Mouse (Mus musculus) ES-Bruce4 (cell line): ENCODE measurements around the gene Crygn. TPM values are rescaled to one million over a fixed set of nuclear protein-coding genes. Genes with fewer than 3 reads are reported as not detected.

Source experiments
- H3K27ac ChIP-seq: 2 replicates; pipeline ENCODE4 v1.5.1; 2012; ENCODE audit warnings: low read length, inconsistent platforms; ENCODE audit not compliant: insufficient read depth
- H3K27me3 ChIP-seq: 2 replicates; pipeline ENCODE4 v1.6.1; 2012; ENCODE audit warnings: mild to moderate bottlenecking, low read length, inconsistent platforms; ENCODE audit not compliant: control insufficient read depth, poor library complexity, insufficient read depth, severe bottlenecking
- H3K36me3 ChIP-seq: 2 replicates; pipeline ENCODE4 v1.6.1; 2012; ENCODE audit warnings: inconsistent platforms, mild to moderate bottlenecking, low read length, moderate library complexity; ENCODE audit not compliant: control insufficient read depth, poor library complexity, insufficient read depth, severe bottlenecking
- H3K4me1 ChIP-seq: one replicate; pipeline ENCODE4 v1.8.1; 2011; ENCODE audit warnings: low read length; ENCODE audit not compliant: control insufficient read depth, insufficient read depth
- H3K4me3 ChIP-seq: 2 replicates; pipeline ENCODE4 v1.5.1; 2011; ENCODE audit warnings: low read depth, mild to moderate bottlenecking, low read length
- H3K9ac ChIP-seq: 2 replicates; pipeline ENCODE4 v1.6.1; 2012; ENCODE audit warnings: low read depth, mild to moderate bottlenecking, inconsistent platforms; ENCODE audit not compliant: poor library complexity, severe bottlenecking
- H3K9me3 ChIP-seq: replicated peaks from 2 replicates; pipeline ENCODE4 v1.6.1; 2012; ENCODE audit warnings: mild to moderate bottlenecking, low read length, inconsistent platforms; ENCODE audit not compliant: control insufficient read depth, poor library complexity, insufficient read depth, severe bottlenecking
- CTCF ChIP-seq: IDR thresholded peaks from one replicate; pipeline ENCODE4 v1.8.1; 2011; ENCODE audit warnings: low read depth, low read length
- EP300 ChIP-seq: IDR thresholded peaks from 2 replicates; pipeline ENCODE4 v1.6.1; 2011; ENCODE audit warnings: low read depth, low read length; ENCODE audit not compliant: insufficient read depth
- POLR2A ChIP-seq: IDR thresholded peaks from one replicate; pipeline ENCODE4 v1.8.1; 2011; ENCODE audit warnings: low read length; ENCODE audit not compliant: insufficient read depth
- polyA plus RNA-seq: library from polyadenylated mRNA; stranded (reverse); fragments of >200 nt; gene quantifications from 2 replicates; pipeline ENCODE4 v1.2.4, GENCODE M21; 2011; ENCODE audit warnings: low read depth; ENCODE audit not compliant: missing spikeins, insufficient read depth, insufficient read length

Crygn gene
- polyA plus RNA-seq, 1 experiment: not detected

DNA sequence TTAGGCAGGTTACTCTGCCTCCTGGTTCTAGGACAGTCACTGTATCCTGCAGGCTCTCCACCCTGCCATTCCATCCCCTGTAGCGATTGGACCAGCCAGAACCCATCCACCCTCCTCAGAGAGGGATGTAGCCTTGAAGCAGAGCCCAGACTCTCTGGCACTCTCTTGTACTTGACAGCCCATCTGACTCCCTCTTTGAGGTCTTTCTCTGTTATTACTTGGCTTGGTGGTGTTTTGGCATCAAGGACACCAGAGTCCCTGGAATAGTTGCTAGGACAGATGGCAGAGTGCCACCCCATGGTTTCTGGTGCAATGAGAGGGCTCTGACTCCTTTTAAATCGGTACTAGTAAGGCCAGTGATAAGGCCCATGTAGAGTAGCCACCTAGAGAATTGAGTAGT is 44.6 kb downstream of the Crygn start:
- Histone ChIP-seq H3K27me3 (no peaks in the 10 kb centered on the region), H3K4me3 (no peak overlapping the region), H3K36me3 (peaks cover 4% of the 10 kb centered on the region; the same call in 1 of the 2 replicates), H3K9me3 (no peaks in the 10 kb centered on the region; the same call in 1 of the 2 replicates), H3K4me1 (no peaks in the 10 kb centered on the region), H3K27ac (no peak overlapping the region), H3K9ac (no peak overlapping the region)
- no peak for TF ChIP-seq CTCF
- no peak for TF ChIP-seq POLR2A
- no peak for TF ChIP-seq EP300

DNA sequence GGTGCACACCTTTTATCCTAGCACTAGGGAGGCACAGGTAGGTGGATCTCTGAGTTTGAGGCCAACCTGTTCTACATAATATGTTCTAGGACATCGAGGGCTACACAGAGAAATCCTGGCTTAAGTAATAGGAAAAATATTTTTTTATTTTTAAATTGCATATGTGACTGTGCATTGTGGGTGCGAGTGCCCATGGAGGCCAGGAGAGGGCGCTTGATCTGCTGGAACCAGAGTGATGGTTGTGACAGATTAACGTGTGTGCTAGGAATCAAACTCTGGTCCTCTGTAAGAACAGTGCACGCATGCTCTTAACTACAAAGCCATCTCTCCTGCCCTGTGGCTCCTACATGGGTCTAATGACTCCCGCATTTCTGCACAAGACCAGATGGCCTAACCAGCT is 46.2 kb downstream of the Crygn start:
- Histone ChIP-seq H3K4me1 (no peaks in the 10 kb centered on the region), H3K27me3 (no peaks in the 10 kb centered on the region), H3K9me3 (no peaks in the 10 kb centered on the region; the same call in 1 of the 2 replicates), H3K27ac (no peak overlapping the region), H3K4me3 (no peak overlapping the region), H3K36me3 (peaks cover 17% of the 10 kb centered on the region), H3K9ac (no peak overlapping the region)
- TF ChIP-seq POLR2A (no peak), EP300 (no peak), CTCF (peak; percentile 39)

DNA sequence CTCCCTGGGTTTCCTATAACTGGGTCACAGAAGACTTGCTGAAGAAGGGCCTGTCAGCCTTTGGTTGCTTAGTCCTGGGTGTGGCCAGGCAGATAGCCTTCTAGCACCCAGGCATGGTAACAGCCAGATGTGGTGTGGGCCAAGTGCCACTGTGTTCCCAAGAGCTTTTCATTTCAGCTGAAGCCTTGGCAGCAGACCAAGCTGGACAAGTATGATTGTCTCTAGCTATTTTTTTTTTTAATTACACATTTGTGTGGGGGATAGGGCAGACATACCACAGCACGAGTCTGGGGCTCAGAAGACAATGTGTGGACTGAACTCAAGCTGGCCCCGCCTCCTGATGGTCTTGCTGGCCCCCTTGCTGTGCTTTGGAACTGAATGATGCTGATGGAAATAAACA is 47.8 kb downstream of the Crygn start:
- TF ChIP-seq POLR2A: no peak
- no peak for TF ChIP-seq EP300
- no peak for TF ChIP-seq CTCF
- peaks cover 27% of the 10 kb centered on the region for H3K36me3 ChIP-seq
- H3K4me1 ChIP-seq: no peaks in the 10 kb centered on the region
- H3K27me3 ChIP-seq: no peaks in the 10 kb centered on the region
- no peaks in the 10 kb centered on the region; the same call in 1 of the 2 replicates for H3K9me3 ChIP-seq
- H3K9ac ChIP-seq: no peak overlapping the region
- H3K27ac ChIP-seq: no peak overlapping the region
- H3K4me3 ChIP-seq: no peak overlapping the region

DNA sequence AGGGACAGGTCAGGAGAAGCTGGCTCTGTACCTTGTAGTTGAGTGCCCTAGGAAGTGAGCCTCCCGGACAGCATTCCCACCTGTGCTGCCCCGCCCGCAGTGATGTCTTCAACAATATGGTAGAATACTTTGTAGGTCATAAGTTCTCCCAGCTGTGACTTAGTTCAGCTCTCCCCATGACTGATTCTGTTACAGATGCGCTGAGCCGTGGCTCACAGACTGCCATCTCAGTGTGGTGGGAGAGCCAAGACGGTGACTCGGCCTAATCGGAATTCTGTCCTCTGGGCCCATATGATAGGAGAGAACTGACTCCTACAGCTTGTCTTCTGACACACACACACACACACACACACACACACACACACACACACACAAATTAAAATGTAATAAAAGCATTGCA is 53.2 kb downstream of the Crygn start:
- no peak overlapping the region for H3K27ac ChIP-seq
- no peak overlapping the region for H3K4me3 ChIP-seq
- TF ChIP-seq POLR2A (no peak), CTCF (no peak), EP300 (no peak)
- H3K36me3 ChIP-seq: peaks cover 49% of the 10 kb centered on the region
- H3K9me3 ChIP-seq: no peaks in the 10 kb centered on the region
- no peaks in the 10 kb centered on the region for H3K27me3 ChIP-seq
- H3K4me1 ChIP-seq: no peaks in the 10 kb centered on the region
- no peak overlapping the region for H3K9ac ChIP-seq

DNA sequence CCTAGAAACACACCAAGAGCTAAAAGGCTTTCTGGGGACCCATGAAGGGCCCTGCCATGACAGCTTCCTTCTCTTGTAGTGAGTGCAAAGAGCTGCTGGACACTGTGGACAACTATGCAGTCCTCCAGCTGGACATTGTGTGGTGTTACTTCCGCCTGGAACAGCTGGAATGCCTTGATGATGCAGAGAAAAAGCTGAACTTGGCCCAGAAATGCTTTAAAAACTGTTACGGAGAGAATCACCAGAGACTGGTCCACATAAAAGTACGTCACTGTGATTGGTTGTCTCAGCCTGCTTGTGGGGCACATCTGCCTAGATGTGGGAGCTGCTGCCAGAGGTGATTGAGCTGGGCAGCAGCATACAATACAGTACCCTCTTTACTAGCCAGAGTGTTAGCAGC is 56.5 kb downstream of the Crygn start:
- Histone ChIP-seq H3K4me3 (no peak overlapping the region), H3K27me3 (no peaks in the 10 kb centered on the region), H3K27ac (no peak overlapping the region), H3K9ac (no peak overlapping the region), H3K36me3 (peaks cover 54% of the 10 kb centered on the region), H3K9me3 (no peaks in the 10 kb centered on the region), H3K4me1 (no peaks in the 10 kb centered on the region)
- TF ChIP-seq CTCF (no peak), EP300 (no peak), POLR2A (no peak)

Other genes with a start within 250 kb of the Crygn start
- gene Gbx1, start 230.8 kb downstream of the Crygn start, polyA plus RNA-seq: 0.20 TPM in 1 of 2 replicates, not detected in the other
- gene Asb10, start 217.0 kb downstream of the Crygn start, polyA plus RNA-seq: not detected in 2 replicates
- not detected in 2 replicates for gene 4931409K22Rik, start 201.2 kb downstream of the Crygn start, polyA plus RNA-seq
- gene Abcf2, start 180.5 kb downstream of the Crygn start, polyA plus RNA-seq: 113 and 120 TPM in 2 replicates
- gene Chpf2, start 171.3 kb downstream of the Crygn start, polyA plus RNA-seq: 5.7 and 8.3 TPM in 2 replicates
- 1.5 and 1.9 TPM in 2 replicates for gene Smarcd3, start 133.6 kb downstream of the Crygn start, polyA plus RNA-seq
- gene Nub1, start 72.5 kb downstream of the Crygn start, polyA plus RNA-seq: 77.3 and 81.1 TPM in 2 replicates
- gene Wdr86, start 27.3 kb downstream of the Crygn start, polyA plus RNA-seq: 10.3 and 11.3 TPM in 2 replicates
- gene Rheb, start 84.6 kb upstream of the Crygn start, polyA plus RNA-seq: 87.5 and 112 TPM in 2 replicates